Mouse (Mus musculus) embryo, embryonic 10.5 days (tissue): Measurements from ENCODE around the gene Ugt1a10.
"Not testable (repeated sequence)": the region's sequence is repeated elsewhere in the genome, so short reads cannot be mapped to it uniquely, and the experiment has no call there.

Experiments
- DNase-seq: peaks from one replicate; pipeline ENCODE4 v3.0.0-alpha.2; 2015; ENCODE audit warnings: low spot score

Ugt1a10 gene

GRCm38 (mm10) chr1:88055088-88055487, at the start of gene Ugt1a10:
Gene Ugt1a10 (plus strand): TSS chr1:88055388.
- DNase-seq = no peak

GRCm38 (mm10) chr1:88007692-88008210, 47.4 kb upstream of the Ugt1a10 start:
- no peak for DNase-seq

- peak; percentile 91 for DNase-seq
These were observed 46.9 kb upstream of the Ugt1a10 start, which contains the start of gene Usp40 for GRCm38 (mm10) chr1:88008211-88008697. Gene Usp40 (minus strand): TSS chr1:88008551.

DNA sequence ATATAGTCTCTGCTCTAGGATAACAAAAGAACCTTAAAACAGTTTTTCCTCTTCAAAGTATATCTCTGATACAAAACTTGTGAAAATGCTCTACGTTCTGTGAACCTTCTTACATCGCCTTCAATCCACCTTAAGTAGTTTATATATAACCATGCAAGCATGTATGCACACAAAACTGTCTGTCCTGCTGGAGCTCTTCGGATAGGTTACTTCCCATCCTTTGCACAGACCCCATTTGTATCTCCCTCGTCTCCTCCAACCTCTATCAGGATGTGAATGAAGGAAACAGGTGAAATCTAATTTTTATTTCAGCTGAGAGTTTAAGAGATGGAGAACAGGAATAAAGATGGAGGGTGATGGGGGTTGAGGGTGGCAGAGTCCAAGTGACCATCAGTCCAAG, 46.5 kb upstream of the Ugt1a10 start:
- DNase-seq = no peak

DNA sequence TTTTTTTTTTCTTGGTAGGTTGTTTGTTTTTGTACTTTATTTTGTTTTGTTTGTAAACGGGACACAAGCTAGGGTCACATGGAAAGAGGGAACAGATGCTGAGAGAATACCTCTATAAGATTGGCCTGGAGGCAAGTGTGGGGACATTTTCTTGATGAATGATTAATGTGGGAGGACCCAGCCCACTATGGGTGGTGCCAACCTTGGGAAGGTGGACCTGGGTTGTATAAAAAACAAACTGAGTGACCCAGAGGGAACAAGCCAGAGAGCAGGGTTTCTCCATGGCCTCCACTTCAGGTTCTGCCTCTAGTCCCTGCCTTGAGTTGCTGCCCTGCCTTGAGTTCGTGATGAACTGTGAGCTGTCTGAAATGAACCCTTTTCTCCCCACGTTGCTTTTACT, 45.7 kb upstream of the Ugt1a10 start:
- DNase-seq = no peak

- no peak for DNase-seq
These were observed 41.5 kb upstream of the Ugt1a10 start for GRCm38 (mm10) chr1:88013726-88014125.

DNA sequence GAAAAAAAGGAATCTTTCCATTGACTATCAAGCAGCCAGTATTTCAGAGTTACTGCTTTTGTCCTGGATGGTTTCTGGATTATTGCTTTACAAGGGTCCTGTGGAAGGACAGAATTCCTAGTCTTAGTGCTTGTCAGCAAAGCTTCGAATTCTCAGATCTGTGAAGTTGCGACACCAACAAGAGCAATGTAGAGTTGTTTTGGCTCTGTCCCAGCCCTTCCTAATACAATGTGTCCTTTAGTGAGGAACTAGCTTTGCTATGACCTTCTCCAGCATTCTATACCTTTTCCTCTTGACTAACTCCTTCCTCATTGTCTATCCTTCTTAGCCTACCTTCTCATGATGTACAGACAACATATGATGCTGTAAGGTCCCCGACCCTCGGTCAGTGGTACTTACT, 41.0 kb upstream of the Ugt1a10 start:
- DNase-seq = no peak

GRCm38 (mm10) chr1:88014671-88015070, 40.5 kb upstream of the Ugt1a10 start:
- DNase-seq = no peak

- no peak for DNase-seq
These were observed 39.8 kb upstream of the Ugt1a10 start for GRCm38 (mm10) chr1:88015371-88015770.

- DNase-seq = not testable (repeated sequence)
These were observed 29.9 kb upstream of the Ugt1a10 start for GRCm38 (mm10) chr1:88025244-88025643.

DNA sequence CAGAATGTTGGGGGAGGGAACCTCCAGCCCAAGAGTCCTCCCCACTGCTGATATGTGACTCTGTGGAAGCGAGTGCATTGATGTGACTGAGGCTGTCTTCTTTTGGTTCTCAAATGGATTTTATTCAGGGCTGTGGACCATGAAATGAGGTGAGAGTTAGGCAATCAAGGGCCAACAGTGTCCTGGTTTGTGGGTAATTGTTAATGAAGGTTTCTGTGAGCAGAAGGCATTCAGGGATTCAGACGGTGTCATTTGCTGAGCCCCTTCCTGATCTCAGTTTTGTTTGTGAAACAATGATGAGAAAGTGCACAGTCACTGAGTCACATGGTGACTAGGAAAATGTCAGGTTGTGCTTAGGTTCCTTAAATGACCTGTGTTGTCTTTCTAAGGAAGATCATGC, 12.1 kb upstream of the Ugt1a10 start:
- not testable (repeated sequence) for DNase-seq

- DNase-seq = not testable (repeated sequence)
These were observed 10.3 kb upstream of the Ugt1a10 start for GRCm38 (mm10) chr1:88044832-88045437.

- not testable (repeated sequence) for DNase-seq
These were observed 7.8 kb upstream of the Ugt1a10 start for GRCm38 (mm10) chr1:88047408-88047807.

DNA sequence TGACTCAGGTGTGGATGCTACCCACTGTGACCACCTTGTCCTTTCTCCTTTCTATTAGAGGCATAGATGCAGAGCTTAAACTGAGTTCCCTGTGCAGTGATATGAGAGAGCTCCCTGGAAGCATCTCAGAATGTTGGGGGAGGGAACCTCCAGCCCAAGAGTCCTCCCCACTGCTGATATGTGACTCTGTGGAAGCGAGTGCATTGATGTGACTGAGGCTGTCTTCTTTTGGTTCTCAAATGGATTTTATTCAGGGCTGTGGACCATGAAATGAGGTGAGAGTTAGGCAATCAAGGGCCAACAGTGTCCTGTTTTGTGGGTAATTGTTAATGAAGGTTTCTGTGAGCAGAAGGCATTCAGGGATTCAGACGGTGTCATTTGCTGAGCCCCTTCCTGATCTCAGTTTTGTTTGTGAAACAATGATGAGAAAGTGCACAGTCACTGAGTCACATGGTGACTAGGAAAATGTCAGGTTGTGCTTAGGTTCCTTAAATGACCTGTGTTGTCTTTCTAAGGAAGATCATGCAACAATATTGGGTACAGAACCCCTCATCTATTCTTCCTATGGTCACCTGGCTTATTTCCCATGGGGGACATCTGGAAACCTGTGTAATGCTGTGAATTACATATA, 11.4 kb downstream of the Ugt1a10 start:
- DNase-seq = not testable (repeated sequence)

GRCm38 (mm10) chr1:88070495-88070894, 15.3 kb downstream of the Ugt1a10 start, which contains the start of gene Ugt1a9:
Gene Ugt1a9 (plus strand): TSS chr1:88070800.
- no peak for DNase-seq

GRCm38 (mm10) chr1:88070902-88071301, 15.7 kb downstream of the Ugt1a10 start:
- no peak for DNase-seq

GRCm38 (mm10) chr1:88074471-88074870, 19.3 kb downstream of the Ugt1a10 start:
- no peak for DNase-seq

DNA sequence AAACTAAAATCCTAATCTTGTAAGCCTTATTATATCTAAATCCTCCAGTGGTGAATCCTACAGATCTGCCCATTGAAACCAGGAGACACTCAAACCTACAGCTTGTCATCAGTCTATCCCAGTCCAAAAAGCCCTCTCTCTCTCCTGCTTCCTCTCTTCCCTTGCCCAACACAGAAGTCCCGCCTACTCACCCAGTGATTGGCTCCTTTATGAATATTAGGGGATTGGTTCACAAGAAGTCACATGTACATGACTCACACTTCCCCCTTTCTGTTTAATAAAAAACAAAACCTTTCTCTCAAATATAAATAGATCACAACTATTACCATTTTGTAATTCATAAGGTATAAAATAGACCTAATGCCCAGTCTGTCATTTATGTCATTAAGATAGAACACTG, 21.9 kb downstream of the Ugt1a10 start:
- DNase-seq = no peak

- DNase-seq = no peak
These were observed 26.5 kb downstream of the Ugt1a10 start for GRCm38 (mm10) chr1:88081670-88082069.

- no peak for DNase-seq
These were observed 30.9 kb downstream of the Ugt1a10 start for GRCm38 (mm10) chr1:88086125-88086524.

GRCm38 (mm10) chr1:88087513-88087912, 32.3 kb downstream of the Ugt1a10 start, which contains the start of gene Ugt1a8:
Gene Ugt1a8 (plus strand): TSS chr1:88087813.
- DNase-seq = no peak

DNA sequence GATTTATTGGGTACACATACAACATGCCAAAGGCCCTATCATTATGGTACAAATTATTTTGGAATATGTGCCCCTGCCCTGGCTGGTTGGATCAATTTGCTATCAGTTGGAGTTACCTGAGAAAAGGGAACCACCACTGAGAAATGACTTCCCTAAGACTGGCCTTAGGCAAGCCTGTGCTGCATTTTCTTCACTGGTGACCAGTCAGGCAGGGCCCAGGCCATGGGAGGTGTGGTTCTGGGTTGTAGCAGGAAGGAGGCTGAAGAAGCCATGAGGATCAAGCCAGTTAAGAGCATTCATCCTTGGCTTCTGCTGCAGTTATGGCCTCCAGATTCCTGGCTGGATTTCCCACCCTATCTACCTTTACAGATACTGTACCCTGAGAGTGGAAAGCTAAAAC, 37.2 kb downstream of the Ugt1a10 start:
- DNase-seq = no peak

- peak; percentile 4 for DNase-seq
These were observed 39.1 kb downstream of the Ugt1a10 start for GRCm38 (mm10) chr1:88094270-88094676.
